Mouse (Mus musculus) embryonic fibroblast, embryonic 13.5 days (primary cell): ENCODE data around the gene A030003K21Rik.
"Not testable (repeated sequence)": the region's sequence is repeated elsewhere in the genome, so short reads cannot be mapped to it uniquely, and the experiment has no call there.

ENCODE experiments used
- CTCF ChIP-seq: IDR thresholded peaks from 2 replicates; pipeline ENCODE4 v1.5.1; 2011; ENCODE audit warnings: mild to moderate bottlenecking, control low read depth, low read length, moderate library complexity, borderline replicate concordance; ENCODE audit not compliant: insufficient read depth
- POLR2A ChIP-seq: IDR thresholded peaks from 2 replicates; pipeline ENCODE4 v1.6.1; 2011; ENCODE audit warnings: low read depth, mild to moderate bottlenecking, control low read depth, low read length, moderate library complexity

- not testable (repeated sequence) for TF ChIP-seq POLR2A, CTCF
These were observed at the start of gene A030003K21Rik for GRCm38 (mm10) chr1:82943295-82943694.
